Mouse (Mus musculus): Measurements from ENCODE around the gene Evx2.

GRCm38 (mm10) chr2:74699664-74700545 lies 40.5 kb upstream of the Evx2 start:
- no peak for TF ChIP-seq CTCF (IDR thresholded peaks at IDR 0.05; ENCODE audit: low read depth)
- TF ChIP-seq EP300 (optimal IDR thresholded peaks at IDR 0.05) = no peak
